Mouse (Mus musculus) ES-E14 (cell line): ENCODE data around the gene Ezh1.

Source experiments
- CHD2 ChIP-seq: IDR thresholded peaks from 2 replicates; pipeline ENCODE4 v1.6.1; 2014; ENCODE audit warnings: mild to moderate bottlenecking, low read depth, low read length, inconsistent platforms
- HCFC1 ChIP-seq: IDR thresholded peaks from 2 replicates; pipeline ENCODE4 v1.6.1; 2012; ENCODE audit warnings: low read length, inconsistent platforms, borderline replicate concordance; ENCODE audit not compliant: insufficient read depth

DNA sequence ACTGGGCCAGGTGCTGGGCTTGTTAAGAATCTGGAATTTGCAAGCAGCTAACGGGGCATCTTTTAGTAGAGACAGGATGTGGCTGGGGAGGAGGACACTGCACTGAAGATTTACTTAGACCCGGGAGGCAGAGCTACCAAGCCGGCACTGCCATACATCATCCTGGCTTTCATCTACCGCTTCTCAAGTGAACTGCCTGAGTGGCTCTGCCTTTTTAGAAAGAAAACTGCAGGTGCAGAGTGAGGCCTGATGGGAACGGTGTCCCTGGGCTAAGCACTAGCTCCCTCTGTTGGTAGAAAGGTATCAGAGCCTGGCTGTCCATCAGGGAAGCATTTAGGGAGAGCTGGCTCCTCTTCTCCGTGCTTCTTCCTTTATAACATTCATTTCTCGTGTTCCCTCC lies 25.3 kb downstream of the Ezh1 start:
- TF ChIP-seq CHD2 (no peak), HCFC1 (no peak)
